Mouse (Mus musculus): ENCODE results near the gene Cdipt.
A peak's percentile ranks its signal among the peaks of the same experiment; 100 is the strongest.

Cdipt gene

GRCm38 (mm10) chr7:127025556-127026160 is 49.9 kb downstream of the Cdipt start:
- no peak for DNase-seq (ENCODE audit: low spot score in 2 of 2)

GRCm38 (mm10) chr7:127026161-127026600 is 50.5 kb downstream of the Cdipt start:
- no peak for DNase-seq (ENCODE audit: low spot score in 2 of 2)

- DNase-seq (ENCODE audit: low spot score in 2 of 2) = no peak
Measured at GRCm38 (mm10) chr7:127026616-127026983, 50.9 kb downstream of the Cdipt start.

GRCm38 (mm10) chr7:127026984-127027726 is 51.4 kb downstream of the Cdipt start, which contains the start of gene Maz:
Gene Maz, minus strand, starts transcription at chr7:127027037.
- peak; percentile 98 to 99 for DNase-seq (ENCODE audit: low spot score in 2 of 2)

GRCm38 (mm10) chr7:127027885-127028284 is 52.2 kb downstream of the Cdipt start:
- no peak for DNase-seq (ENCODE audit: low spot score in 2 of 2)
